Mouse (Mus musculus) embryonic fibroblast, embryonic 13.5 days (primary cell): ENCODE results near the gene Prkcg.

ENCODE experiments used
- CTCF ChIP-seq: IDR thresholded peaks from 2 replicates; pipeline ENCODE4 v1.5.1; 2011; ENCODE audit warnings: mild to moderate bottlenecking, control low read depth, low read length, moderate library complexity, borderline replicate concordance; ENCODE audit not compliant: insufficient read depth
- POLR2A ChIP-seq: IDR thresholded peaks from 2 replicates; pipeline ENCODE4 v1.6.1; 2011; ENCODE audit warnings: low read depth, mild to moderate bottlenecking, control low read depth, low read length, moderate library complexity

DNA sequence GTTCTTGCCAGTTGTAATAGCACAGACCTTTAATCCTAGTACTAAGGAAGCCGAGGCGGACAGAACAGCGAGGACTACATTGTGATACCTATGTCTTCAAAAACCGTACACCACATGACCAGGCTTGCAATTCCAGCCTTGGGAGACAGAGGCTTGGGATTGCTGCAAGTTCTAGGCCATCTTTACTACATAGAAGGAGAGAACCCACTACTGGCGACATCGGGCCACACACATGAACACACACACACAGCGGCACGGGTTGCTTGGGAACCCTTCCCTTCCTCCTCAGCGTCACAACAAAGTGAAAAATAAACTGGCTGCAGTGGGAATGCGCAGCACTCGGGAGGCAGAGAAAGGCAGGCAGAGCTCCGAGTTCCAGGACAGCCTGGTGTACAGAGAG is 79.3 kb downstream of the Prkcg start:
- TF ChIP-seq CTCF: no peak
- no peak for TF ChIP-seq POLR2A
